Mouse (Mus musculus) brown adipose tissue, adult 24 weeks (tissue): ENCODE data around the gene Cct7. TPM values are rescaled to one million over a fixed set of nuclear protein-coding genes. Genes with fewer than 3 reads are reported as not detected.

Experiments
- H3K27ac ChIP-seq: fragments of 200-500 bp; replicated peaks from 2 replicates; pipeline ENCODE4 v1.5.1; 2012; ENCODE audit warnings: low read depth, mild to moderate bottlenecking, low read length
- H3K4me1 ChIP-seq: fragments of 200-500 bp; 2 replicates; pipeline ENCODE4 v1.6.1; 2012; ENCODE audit warnings: low read length, mixed read lengths; ENCODE audit not compliant: control insufficient read depth, insufficient read depth, insufficient read length
- H3K4me3 ChIP-seq: fragments of 200-500 bp; 2 replicates; pipeline ENCODE4 v1.5.1; 2012; ENCODE audit warnings: low read depth, mild to moderate bottlenecking, low read length, moderate library complexity; ENCODE audit not compliant: insufficient read depth
- polyA plus RNA-seq: library from polyadenylated mRNA; stranded (reverse); fragments of >200 nt; gene quantifications from 2 replicates; pipeline ENCODE4 v1.2.4, GENCODE M21; 2012; ENCODE audit not compliant: missing spikeins, insufficient read depth, insufficient read length

The Cct7 gene
- polyA plus RNA-seq: 85.6 and 142 TPM in 2 replicates

DNA sequence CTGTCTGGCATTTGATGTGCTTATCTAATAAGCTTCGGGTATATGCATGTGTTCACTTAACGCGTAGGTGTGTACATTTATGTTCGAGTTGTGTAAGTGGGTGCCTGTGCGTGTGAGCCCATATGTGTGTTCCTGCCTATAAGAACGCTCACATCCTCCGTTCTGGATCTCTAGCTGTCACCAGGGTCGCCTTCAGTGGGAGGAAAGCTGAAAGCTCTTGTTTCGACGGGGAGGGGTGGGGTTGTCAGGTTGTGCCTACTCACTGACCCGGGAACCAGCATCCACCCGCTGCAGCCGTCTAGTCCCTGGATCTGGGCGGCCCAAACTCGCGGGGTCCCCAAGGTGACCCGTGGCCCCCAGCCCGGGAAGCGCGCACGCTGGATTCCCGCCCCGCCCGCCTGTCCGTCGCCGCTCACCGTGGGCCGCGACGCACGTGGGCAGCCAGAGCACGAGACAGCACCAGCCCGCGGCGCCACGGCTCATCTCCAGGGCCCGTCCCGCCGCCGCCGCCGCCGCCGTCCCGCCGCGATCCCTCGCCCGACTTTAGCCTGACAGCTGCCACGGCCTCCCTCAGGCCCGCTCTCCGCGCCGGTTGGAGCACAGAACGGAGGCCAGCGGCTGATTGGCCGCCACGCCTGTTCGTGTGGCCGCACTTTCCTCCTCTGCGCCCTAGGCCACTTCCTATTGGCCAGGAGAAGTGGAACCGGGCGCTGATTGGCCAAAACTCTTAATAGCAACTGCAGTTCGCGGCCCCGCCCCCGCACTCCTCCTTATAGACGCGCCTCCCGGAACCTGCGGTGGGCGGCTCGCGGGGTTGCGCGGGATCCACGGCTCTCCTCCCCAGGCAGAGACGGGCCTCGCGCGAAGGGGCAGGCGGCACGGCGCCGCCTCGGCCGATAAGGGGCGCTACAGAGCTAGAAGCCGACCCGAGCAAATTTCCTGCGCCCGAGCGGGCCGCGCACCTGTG lies at the start of gene Cct7:
TSS of gene Cct7 (plus strand) at position 818 of the 967 bp plus-strand sequence.
- H3K27ac ChIP-seq: peak within 1 kb of the TSS; percentile 73
- H3K4me3 ChIP-seq: peak within 1 kb of the TSS; percentile 93
- H3K4me1 ChIP-seq: peaks cover 5% of the 10 kb centered on the region; the same call in 1 of the 2 replicates

GRCm38 (mm10) chr6:85402613-85403012 lies 48.7 kb upstream of the Cct7 start:
- Histone ChIP-seq H3K27ac (peak overlapping the region; percentile 90), H3K4me1 (peaks cover 3% of the 10 kb centered on the region; the same call in 1 of the 2 replicates), H3K4me3 (no peak overlapping the region)

DNA sequence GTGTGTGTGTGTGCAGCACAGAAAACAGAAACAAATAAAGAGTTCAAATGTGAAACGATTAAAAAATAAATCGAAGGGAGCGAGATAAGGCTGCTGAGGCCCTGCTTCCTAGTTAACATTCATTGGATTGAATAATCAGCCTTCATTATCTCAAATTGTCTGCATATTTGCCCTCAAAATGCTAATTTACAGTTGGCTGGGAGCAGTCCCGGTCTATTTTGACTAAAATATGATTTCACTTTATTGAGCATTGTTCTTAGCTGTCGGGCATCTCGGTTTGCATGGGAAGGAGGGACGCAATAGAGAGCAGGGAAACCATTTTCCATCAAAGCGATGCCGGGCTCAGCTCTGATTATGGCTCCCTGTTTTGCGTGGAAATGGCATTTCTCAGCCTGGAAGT lies 48.3 kb upstream of the Cct7 start:
- Histone ChIP-seq H3K4me3 (no peak overlapping the region), H3K4me1 (peaks cover 3% of the 10 kb centered on the region; the same call in 1 of the 2 replicates), H3K27ac (peak overlapping the region; percentile 90)

- H3K4me1 ChIP-seq: no peaks in the 10 kb centered on the region
- H3K4me3 ChIP-seq: no peak overlapping the region
- no peak overlapping the region for H3K27ac ChIP-seq
These were observed 42.3 kb upstream of the Cct7 start for GRCm38 (mm10) chr6:85409003-85409402.

DNA sequence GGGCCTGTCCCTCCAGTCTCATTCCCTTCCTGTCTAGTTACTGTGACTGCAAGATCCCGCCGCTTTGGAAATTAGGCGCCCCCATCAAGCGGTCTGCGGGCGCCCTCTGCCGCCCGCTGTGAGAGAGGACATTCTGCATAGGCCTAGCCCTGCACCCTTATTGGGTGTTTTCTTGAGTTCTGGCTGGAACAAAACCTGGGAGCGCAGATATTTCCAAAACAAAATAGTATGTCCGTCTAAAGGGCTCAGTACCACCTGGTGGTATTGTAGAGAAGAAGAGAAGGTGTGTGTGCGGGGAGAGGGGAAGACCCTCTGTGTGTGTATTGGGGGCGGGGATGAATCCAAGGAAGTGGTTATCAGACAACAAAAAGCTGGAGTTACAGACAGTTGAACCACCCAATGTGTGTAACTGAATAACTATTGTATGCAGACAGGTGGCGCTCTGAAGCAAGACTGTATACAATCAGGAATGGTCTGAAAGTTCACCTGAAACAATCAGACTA lies 40.5 kb upstream of the Cct7 start:
- H3K4me3 ChIP-seq: no peak overlapping the region; the same call in 1 of the 2 replicates
- H3K4me1 ChIP-seq: no peaks in the 10 kb centered on the region
- H3K27ac ChIP-seq: no peak overlapping the region

DNA sequence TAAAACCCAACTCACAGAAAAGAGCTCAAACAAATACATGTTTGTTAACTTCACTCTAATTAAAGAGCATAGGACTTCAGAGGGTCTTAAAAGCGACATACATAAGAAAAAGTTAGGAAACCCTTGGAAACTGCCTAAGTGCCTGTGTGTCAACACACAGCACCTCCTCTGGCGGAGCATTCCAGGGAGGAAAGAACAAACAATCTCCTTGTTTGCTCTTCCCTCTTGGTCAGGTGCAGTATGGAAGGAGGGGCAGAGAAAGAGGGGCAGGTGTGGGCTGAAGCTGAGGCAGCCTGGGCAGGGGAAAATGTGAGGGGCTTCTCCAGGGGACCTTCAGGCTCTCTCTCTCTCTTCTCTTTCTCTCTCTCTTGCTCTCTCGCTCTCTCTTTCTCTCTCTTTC lies 35.5 kb upstream of the Cct7 start:
- H3K27ac ChIP-seq: no peak overlapping the region

DNA sequence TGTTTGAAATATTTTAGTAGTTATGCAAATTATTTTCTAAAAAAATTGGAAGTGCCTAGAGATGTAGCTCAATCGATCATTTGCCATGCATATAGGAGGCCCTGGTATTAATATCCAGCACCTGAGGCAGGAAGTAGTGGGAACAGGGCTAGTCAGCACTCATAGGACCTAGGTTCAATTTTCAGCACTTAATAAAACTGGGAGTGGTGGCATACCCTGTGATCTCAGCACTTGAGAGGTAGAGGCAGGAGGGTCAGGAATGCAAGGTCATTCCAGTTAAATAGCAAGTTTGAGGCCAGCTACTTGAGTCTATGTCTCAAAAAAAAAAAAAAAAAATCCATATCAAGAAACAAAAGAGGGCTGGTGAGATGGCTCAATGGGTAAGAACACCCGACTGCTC lies 32.2 kb upstream of the Cct7 start:
- Histone ChIP-seq H3K4me1 (no peaks in the 10 kb centered on the region), H3K4me3 (no peak overlapping the region), H3K27ac (no peak overlapping the region)

More for the DNA sequence above, 35.5 kb upstream of the Cct7 start:
- no peaks in the 10 kb centered on the region for H3K4me1 ChIP-seq
- H3K4me3 ChIP-seq: no peak overlapping the region

GRCm38 (mm10) chr6:85423836-85424379 lies 27.4 kb upstream of the Cct7 start, which contains the start of gene Noto:
Noto (plus strand) TSS chr6:85423886.
- no peak within 1 kb of the TSS for H3K27ac ChIP-seq
- no peaks in the 10 kb centered on the region for H3K4me1 ChIP-seq
- no peak within 1 kb of the TSS for H3K4me3 ChIP-seq

GRCm38 (mm10) chr6:85431274-85431841 lies 20.0 kb upstream of the Cct7 start:
- no peak overlapping the region for H3K27ac ChIP-seq
- peak overlapping the region; percentile 96 for H3K4me3 ChIP-seq
- peaks cover 3% of the 10 kb centered on the region; the same call in 1 of the 2 replicates for H3K4me1 ChIP-seq

- H3K4me3 ChIP-seq: peak within 1 kb of the TSS; percentile 96
- peaks cover 3% of the 10 kb centered on the region; the same call in 1 of the 2 replicates for H3K4me1 ChIP-seq
- H3K27ac ChIP-seq: no peak within 1 kb of the TSS
These were observed 19.4 kb upstream of the Cct7 start, which contains the start of gene Smyd5 for GRCm38 (mm10) chr6:85431842-85432431. Smyd5 (plus strand) TSS chr6:85431989.

- Histone ChIP-seq H3K4me1 (peaks cover 3% of the 10 kb centered on the region; the same call in 1 of the 2 replicates), H3K27ac (no peak overlapping the region), H3K4me3 (no peak overlapping the region)
These were observed 17.4 kb upstream of the Cct7 start for GRCm38 (mm10) chr6:85433865-85434264.

GRCm38 (mm10) chr6:85436204-85436603 lies 15.1 kb upstream of the Cct7 start:
- Histone ChIP-seq H3K4me3 (no peak overlapping the region), H3K27ac (no peak overlapping the region), H3K4me1 (peaks cover 3% of the 10 kb centered on the region; the same call in 1 of the 2 replicates)

DNA sequence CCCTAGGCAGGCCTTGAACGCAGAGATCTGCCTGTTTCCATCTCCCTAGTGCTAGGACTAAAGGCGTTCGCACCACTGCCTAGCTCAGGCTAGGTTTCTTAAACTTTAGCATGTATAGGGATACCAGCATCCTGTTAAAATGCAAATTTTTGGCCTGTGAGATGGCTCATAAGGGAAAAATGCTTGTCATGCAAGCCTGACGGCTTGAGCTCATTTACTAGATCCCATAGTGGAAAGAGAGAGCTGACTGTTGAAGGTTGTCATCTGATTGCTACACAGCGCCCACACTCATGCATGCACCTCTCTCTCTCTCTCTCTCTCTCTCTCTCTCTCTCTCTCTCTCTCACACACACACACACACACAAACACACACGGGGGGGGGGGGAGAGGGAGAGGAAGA lies 14.7 kb upstream of the Cct7 start:
- H3K4me1 ChIP-seq: peaks cover 3% of the 10 kb centered on the region; the same call in 1 of the 2 replicates
- no peak overlapping the region for H3K27ac ChIP-seq
- H3K4me3 ChIP-seq: no peak overlapping the region

DNA sequence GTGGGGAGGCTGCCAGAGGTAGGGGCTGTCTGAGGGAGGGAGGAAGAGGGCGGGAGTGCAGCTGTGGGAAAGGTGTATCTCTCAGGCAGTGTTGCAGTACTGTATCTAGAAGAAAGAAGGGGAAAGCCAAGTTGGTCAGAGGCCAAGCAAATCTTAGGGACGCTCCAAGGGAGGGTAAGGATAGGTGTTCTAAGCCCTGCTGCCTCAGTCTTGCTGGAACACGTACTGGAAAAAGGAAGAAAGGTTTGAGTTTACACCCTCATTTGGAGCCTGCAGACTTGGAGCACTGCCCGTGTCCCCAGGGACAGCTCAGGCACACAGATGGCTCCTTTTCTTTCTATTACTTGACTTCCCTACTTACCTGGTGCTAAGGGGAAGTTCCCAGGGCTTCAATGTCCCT lies 10.2 kb upstream of the Cct7 start:
- Histone ChIP-seq H3K4me1 (no peaks in the 10 kb centered on the region; the same call in 1 of the 2 replicates), H3K4me3 (no peak overlapping the region), H3K27ac (no peak overlapping the region)
